In the genomic region with DNA sequence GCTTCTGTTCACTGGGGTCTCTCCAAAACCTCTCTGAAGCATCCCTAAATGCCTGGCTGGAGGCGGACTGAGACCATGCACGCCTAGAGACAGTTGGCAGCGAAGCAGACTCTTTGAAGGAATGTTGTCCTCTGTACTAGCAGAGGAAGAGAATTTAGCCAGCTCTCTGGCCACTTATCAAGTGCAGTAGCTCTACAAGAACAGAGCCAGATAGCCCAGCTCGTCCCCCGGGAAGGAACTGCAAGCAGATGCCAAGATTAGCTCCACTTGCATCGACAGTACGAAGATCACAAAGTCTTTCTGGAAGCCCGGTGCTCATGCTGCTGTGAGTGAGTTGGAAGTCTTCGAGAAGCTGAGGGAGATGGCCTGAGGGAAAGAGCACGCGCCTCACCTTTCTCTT, we compare ENCODE assay signal across 10 mouse cellular contexts.
A peak's percentile ranks its signal among the peaks of the same experiment; 100 is the strongest.
DNase-seq lines count a peak whose midpoint lies in the region; ATAC-seq and TF ChIP-seq lines count a peak whose summit lies in the region.
"Had no signal": no experiment of that assay in that cellular context is flagged by ENCODE, and none has a peak within 500 bp of the region (broad histone marks: within the 10 kb centered on the region; RNA-seq: fewer than 3 reads in every experiment).

No protein-coding gene starts in this region.

- H3K4me1 ChIP-seq in hindbrain, embryonic 13.5 days (replicated peaks): peaks cover 36% of the 10 kb centered on the region
- H3K4me1 ChIP-seq in hindbrain, postnatal 0 days (ENCODE audit: insufficient read depth, low read length): no peaks in the 10 kb centered on the region
- peaks cover 18% of the 10 kb centered on the region for H3K4me1 ChIP-seq in midbrain, embryonic 12.5 days
- H3K4me1 ChIP-seq in midbrain, postnatal 0 days (ENCODE audit: insufficient read depth, low read length): no peaks in the 10 kb centered on the region; the same call in 1 of the 2 replicates
- peaks cover 8% of the 10 kb centered on the region for H3K4me1 ChIP-seq in heart, adult 2 months (ENCODE audit: control insufficient read depth, insufficient read depth, low read length)
- H3K4me1 ChIP-seq: stomach, embryonic 15.5 days had no signal

- no peak overlapping the region for H3K4me3 ChIP-seq in hindbrain, embryonic 13.5 days
- no peak overlapping the region for H3K4me3 ChIP-seq in hindbrain, postnatal 0 days (ENCODE audit: low read length)
- H3K4me3 ChIP-seq in midbrain, embryonic 12.5 days: no peak overlapping the region
- no peak overlapping the region for H3K4me3 ChIP-seq in midbrain, postnatal 0 days (ENCODE audit: low read depth, low read length)
- no peak overlapping the region for H3K4me3 ChIP-seq in heart, adult 2 months
- H3K4me3 ChIP-seq: stomach, embryonic 15.5 days had no signal

- TF ChIP-seq POLR2A in heart, adult 2 months (IDR thresholded peaks at IDR 0.05; ENCODE audit: insufficient read depth, low read depth, low read length): no peak

- 82% methylated on average over 11 of the region's 11 CpGs for WGBS in hindbrain, embryonic 13.5 days
- 58% methylated on average over 11 of the region's 11 CpGs for WGBS in hindbrain, postnatal 0 days
- whole genome bisulfite sequencing in midbrain, embryonic 12.5 days: 91% methylated on average over 11 of the region's 11 CpGs
- 64% methylated on average over 11 of the region's 11 CpGs for WGBS in midbrain, postnatal 0 days
- WGBS in heart, adult 2 months: 35% methylated on average over 11 of the region's 11 CpGs

- intact Hi-C loops in heart, adult 2 months (cut with DNase I): no loop called here

- no peaks in the 10 kb centered on the region for H3K27me3 ChIP-seq in hindbrain, embryonic 13.5 days
- no peaks in the 10 kb centered on the region for H3K27me3 ChIP-seq in hindbrain, postnatal 0 days (ENCODE audit: insufficient read depth, low read length)
- no peaks in the 10 kb centered on the region for H3K27me3 ChIP-seq in midbrain, embryonic 12.5 days
- H3K27me3 ChIP-seq in midbrain, postnatal 0 days (ENCODE audit: insufficient read depth, low read length): no peaks in the 10 kb centered on the region
- H3K27me3 ChIP-seq in heart, adult 2 months (ENCODE audit: control insufficient read depth, insufficient read depth, low read length): no peaks in the 10 kb centered on the region
- H3K27me3 ChIP-seq: stomach, embryonic 15.5 days had no signal

- no peaks in the 10 kb centered on the region for H3K9me3 ChIP-seq in hindbrain, embryonic 13.5 days
- no peaks in the 10 kb centered on the region for H3K9me3 ChIP-seq in hindbrain, postnatal 0 days (ENCODE audit: low read length)
- H3K9me3 ChIP-seq in midbrain, embryonic 12.5 days: no peaks in the 10 kb centered on the region
- H3K9me3 ChIP-seq in midbrain, postnatal 0 days (ENCODE audit: low read length): no peaks in the 10 kb centered on the region
- H3K9me3 ChIP-seq: stomach, embryonic 15.5 days had no signal

- no peak overlapping the region for H3K4me2 ChIP-seq in hindbrain, embryonic 13.5 days
- no peak overlapping the region for H3K4me2 ChIP-seq in hindbrain, postnatal 0 days (ENCODE audit: low read depth, low read length)
- H3K4me2 ChIP-seq in midbrain, embryonic 12.5 days (replicated peaks): no peak overlapping the region
- no peak overlapping the region for H3K4me2 ChIP-seq in midbrain, postnatal 0 days (ENCODE audit: low read depth, low read length, poor library complexity, severe bottlenecking)
- H3K4me2 ChIP-seq: stomach, embryonic 15.5 days had no signal

- H3K79me2 ChIP-seq in heart, adult 2 months (replicated peaks; ENCODE audit: control insufficient read depth, insufficient read depth, low read length): no peaks in the 10 kb centered on the region

- 0 out of 2 replicates have a peak overlapping the region, but pooled peaks have one; percentile 40 for H3K27ac ChIP-seq in hindbrain, embryonic 13.5 days
- H3K27ac ChIP-seq in hindbrain, postnatal 0 days: no peak overlapping the region
- H3K27ac ChIP-seq in midbrain, embryonic 12.5 days (replicated peaks): 0 out of 2 replicates have a peak overlapping the region, but pooled peaks have one; percentile 17
- no peak overlapping the region for H3K27ac ChIP-seq in midbrain, postnatal 0 days (ENCODE audit: low read depth, low read length)
- H3K27ac ChIP-seq in heart, adult 2 months: no peak overlapping the region
- H3K27ac ChIP-seq: liver, embryonic 14.5 days; stomach, embryonic 15.5 days had no signal

- no peak for ATAC-seq in hindbrain, embryonic 13.5 days (ENCODE audit: low FRiP score)
- ATAC-seq in hindbrain, postnatal 0 days: no peak
- ATAC-seq in midbrain, embryonic 12.5 days (ENCODE audit: low FRiP score, low read depth): no peak
- ATAC-seq in midbrain, postnatal 0 days (ENCODE audit: low FRiP score): no peak

- no peak for TF ChIP-seq CTCF in hindbrain, postnatal 0 days (IDR thresholded peaks at IDR 0.05; ENCODE audit: low read depth)
- TF ChIP-seq CTCF in midbrain, postnatal 0 days (IDR thresholded peaks at IDR 0.05): no peak
- no peak for TF ChIP-seq CTCF in heart, adult 2 months (IDR thresholded peaks at IDR 0.05)

- no peaks in the 10 kb centered on the region for H3K36me3 ChIP-seq in hindbrain, embryonic 13.5 days
- H3K36me3 ChIP-seq in hindbrain, postnatal 0 days (ENCODE audit: insufficient read depth, low read length): no peaks in the 10 kb centered on the region
- 0 out of 2 replicates have a peak, but pooled peaks cover 5% of the 10 kb centered on the region for H3K36me3 ChIP-seq in midbrain, embryonic 12.5 days
- H3K36me3 ChIP-seq in midbrain, postnatal 0 days (ENCODE audit: insufficient read depth, low read length): no peaks in the 10 kb centered on the region
- H3K36me3 ChIP-seq in heart, adult 2 months (ENCODE audit: control insufficient read depth, insufficient read depth, low read length): no peaks in the 10 kb centered on the region
- H3K36me3 ChIP-seq: stomach, embryonic 15.5 days had no signal

- DNase-seq in hindbrain, postnatal 0 days (ENCODE audit: low spot score): no peak
- DNase-seq in midbrain, postnatal 0 days (ENCODE audit: low spot score): no peak
- DNase-seq in heart, adult 2 months: peak; percentile 49 to 74
- peak; percentile 21 for DNase-seq in lung, postnatal 36 days
- no peak for DNase-seq in layer of hippocampus, adult 11-12 months (ENCODE audit: low spot score)
- DNase-seq in cerebellum, adult 11-12 months: no peak

- TF ChIP-seq EP300 in heart, adult 2 months (IDR thresholded peaks at IDR 0.05; ENCODE audit: insufficient read depth, low read depth, low read length): no peak

- no peak overlapping the region for H3K9ac ChIP-seq in hindbrain, embryonic 13.5 days
- H3K9ac ChIP-seq in hindbrain, postnatal 0 days (replicated peaks; ENCODE audit: low read length): no peak overlapping the region
- no peak overlapping the region for H3K9ac ChIP-seq in midbrain, embryonic 12.5 days (replicated peaks)
- H3K9ac ChIP-seq in midbrain, postnatal 0 days (replicated peaks; ENCODE audit: low read length, poor library complexity, severe bottlenecking): no peak overlapping the region
- no peak overlapping the region for H3K9ac ChIP-seq in heart, adult 2 months (ENCODE audit: low read depth, low read length)
- H3K9ac ChIP-seq: liver, embryonic 14.5 days; stomach, embryonic 15.5 days had no signal

Comparison
In these comparisons a context has a peak if more than half of its experiments do, and no peak if none do; other contexts are left out.
1. H3K27ac ChIP-seq: peak in hindbrain, embryonic 13.5 days (single experiment) and midbrain, embryonic 12.5 days (single experiment); none in hindbrain, postnatal 0 days (single experiment), midbrain, postnatal 0 days (single experiment) and heart, adult 2 months (single experiment).
2. DNase-seq: peak in heart, adult 2 months (2 of 2) and lung, postnatal 36 days (single experiment); none in hindbrain, postnatal 0 days (single experiment), midbrain, postnatal 0 days (single experiment), layer of hippocampus, adult 11-12 months (single experiment) and cerebellum, adult 11-12 months (single experiment).